Mouse (Mus musculus) cerebellum, postnatal 14 days (tissue): ENCODE measurements around the gene Snx1.
A peak's percentile ranks its signal among the peaks of the same experiment; 100 is the strongest.

ENCODE experiments used
- DNase-seq, 2 experiments: peaks; one replicate each; pipeline ENCODE4 v3.0.0; 2021; ENCODE audit warnings: mixed read lengths in 2 of 2

The Snx1 gene

GRCm38 (mm10) chr9:66126456-66127192 is at the start of gene Snx1, which contains the start of gene Ciao2a:
TSS of gene Snx1 (minus strand) at chr9:66126587.
TSS of gene Ciao2a (plus strand) at chr9:66126611.
- DNase-seq = peak; percentile 94 to 95

GRCm38 (mm10) chr9:66174985-66175384 is 48.6 kb upstream of the Snx1 start:
- no peak for DNase-seq

GRCm38 (mm10) chr9:66173316-66173855 is 47.0 kb upstream of the Snx1 start:
- DNase-seq = no peak

GRCm38 (mm10) chr9:66171275-66171921 is 45.0 kb upstream of the Snx1 start:
- no peak for DNase-seq

GRCm38 (mm10) chr9:66170506-66170905 is 44.1 kb upstream of the Snx1 start:
- DNase-seq = no peak

- DNase-seq = no peak
Observed at GRCm38 (mm10) chr9:66168233-66168632, 41.8 kb upstream of the Snx1 start.

GRCm38 (mm10) chr9:66167222-66167621 is 40.8 kb upstream of the Snx1 start:
- no peak for DNase-seq

GRCm38 (mm10) chr9:66162995-66163394 is 36.6 kb upstream of the Snx1 start:
- DNase-seq = no peak

GRCm38 (mm10) chr9:66160155-66160554 is 33.8 kb upstream of the Snx1 start:
- no peak for DNase-seq

GRCm38 (mm10) chr9:66158885-66159430 is 32.6 kb upstream of the Snx1 start:
- no peak for DNase-seq

GRCm38 (mm10) chr9:66157958-66158830 is 31.8 kb upstream of the Snx1 start, which contains the start of gene Dapk2:
TSS of gene Dapk2 (plus strand) at chr9:66158223.
- peak; percentile 64 to 66 for DNase-seq

- no peak for DNase-seq
Observed at GRCm38 (mm10) chr9:66155534-66155933, 29.1 kb upstream of the Snx1 start.

GRCm38 (mm10) chr9:66154013-66154412 is 27.6 kb upstream of the Snx1 start:
- no peak for DNase-seq

GRCm38 (mm10) chr9:66153594-66153993 is 27.2 kb upstream of the Snx1 start:
- DNase-seq = no peak

- no peak for DNase-seq
Observed at GRCm38 (mm10) chr9:66152011-66152410, 25.6 kb upstream of the Snx1 start.

- no peak for DNase-seq
Observed at GRCm38 (mm10) chr9:66146141-66146540, 19.8 kb upstream of the Snx1 start.

GRCm38 (mm10) chr9:66144248-66144647 is 17.9 kb upstream of the Snx1 start:
- peak; percentile 84 to 87 for DNase-seq

- DNase-seq = no peak
Observed at GRCm38 (mm10) chr9:66142265-66142664, 15.9 kb upstream of the Snx1 start.

GRCm38 (mm10) chr9:66138193-66138592 is 11.8 kb upstream of the Snx1 start:
- no peak for DNase-seq

GRCm38 (mm10) chr9:66135967-66136366 is 9.6 kb upstream of the Snx1 start:
- DNase-seq = peak in 1 of 2 experiments; percentile 29

- DNase-seq = no peak
Observed at GRCm38 (mm10) chr9:66131466-66131865, 5.1 kb upstream of the Snx1 start.

GRCm38 (mm10) chr9:66127884-66128283 is 1.5 kb upstream of the Snx1 start:
- no peak for DNase-seq

- peak in 1 of 2 experiments; percentile 8 for DNase-seq
Observed at GRCm38 (mm10) chr9:66127193-66127546, 783 bp upstream of the Snx1 start.
